Mouse (Mus musculus): ENCODE measurements at regions not wholly inside any gene's neighbourhood (a gene's known extent, or its start where the extent isn't known, plus 50 kb on each side); places are given as distances from the start of the nearest gene placed in this dataset.

GRCm38 (mm10) chr5:100991626-100992025, 146.1 kb downstream of the Gpat3 start:
- Histone ChIP-seq H3K4me1 (replicated peaks; ENCODE audit: control insufficient read depth, insufficient read depth, low read length) (no peaks in the 10 kb centered on the region), H3K27me3 (replicated peaks; ENCODE audit: control insufficient read depth, insufficient read depth, low read length) (no peaks in the 10 kb centered on the region), H3K27ac (ENCODE audit: low read depth, low read length) (no peak overlapping the region), H3K4me2 (replicated peaks; ENCODE audit: low read depth) (no peak overlapping the region), H3K4me3 (ENCODE audit: low read depth, low read length) (no peak overlapping the region), H3K9ac (ENCODE audit: low read depth, low read length) (no peak overlapping the region), H3K36me3 (ENCODE audit: control insufficient read depth, insufficient read depth) (no peaks in the 10 kb centered on the region), H3K9me3 (ENCODE audit: control insufficient read depth) (no peaks in the 10 kb centered on the region)
- 24% methylated on average over 5 of the region's 5 CpGs for WGBS
- peak; percentile 76 for TF ChIP-seq CTCF (IDR thresholded peaks at IDR 0.05; ENCODE audit: low read depth)
- ATAC-seq = no peak

GRCm38 (mm10) chr5:100982573-100982936, 137.0 kb downstream of the Gpat3 start:
- no peaks in the 10 kb centered on the region for H3K4me1 ChIP-seq (replicated peaks; ENCODE audit: control insufficient read depth, insufficient read depth, low read length)
- H3K36me3 ChIP-seq (ENCODE audit: control insufficient read depth, insufficient read depth) = no peaks in the 10 kb centered on the region
- no peaks in the 10 kb centered on the region for H3K27me3 ChIP-seq (replicated peaks; ENCODE audit: control insufficient read depth, insufficient read depth, low read length)
- H3K9me3 ChIP-seq (ENCODE audit: control insufficient read depth) = no peaks in the 10 kb centered on the region
- 81% methylated on average over 10 of the region's 10 CpGs for WGBS
- ATAC-seq = no peak
- H3K4me3 ChIP-seq (ENCODE audit: low read depth, low read length) = no peak overlapping the region
- no peak overlapping the region for H3K4me2 ChIP-seq (replicated peaks; ENCODE audit: low read depth)
- H3K27ac ChIP-seq (ENCODE audit: low read depth, low read length) = no peak overlapping the region
- no peak overlapping the region for H3K9ac ChIP-seq (ENCODE audit: low read depth, low read length)
- TF ChIP-seq CTCF (IDR thresholded peaks at IDR 0.05; ENCODE audit: low read depth) = no peak

- no peaks in the 10 kb centered on the region for H3K27me3 ChIP-seq (replicated peaks; ENCODE audit: control insufficient read depth, insufficient read depth, low read length)
- no peak for TF ChIP-seq CTCF (IDR thresholded peaks at IDR 0.05; ENCODE audit: low read depth)
- WGBS = 82% methylated on average over 18 of the region's 18 CpGs
- H3K9me3 ChIP-seq (ENCODE audit: control insufficient read depth) = no peaks in the 10 kb centered on the region
- ATAC-seq = no peak
- H3K36me3 ChIP-seq (ENCODE audit: control insufficient read depth, insufficient read depth) = no peaks in the 10 kb centered on the region
- no peak overlapping the region for H3K4me3 ChIP-seq (ENCODE audit: low read depth, low read length)
- no peak overlapping the region for H3K27ac ChIP-seq (ENCODE audit: low read depth, low read length)
- no peak overlapping the region for H3K9ac ChIP-seq (ENCODE audit: low read depth, low read length)
- H3K4me1 ChIP-seq (replicated peaks; ENCODE audit: control insufficient read depth, insufficient read depth, low read length) = no peaks in the 10 kb centered on the region
- no peak overlapping the region for H3K4me2 ChIP-seq (replicated peaks; ENCODE audit: low read depth)
These were observed 136.5 kb downstream of the Gpat3 start for GRCm38 (mm10) chr5:100981849-100982572.

- Histone ChIP-seq H3K9ac (ENCODE audit: low read depth, low read length) (no peak overlapping the region), H3K9me3 (ENCODE audit: control insufficient read depth) (no peaks in the 10 kb centered on the region), H3K4me3 (ENCODE audit: low read depth, low read length) (no peak overlapping the region), H3K36me3 (ENCODE audit: control insufficient read depth, insufficient read depth) (no peaks in the 10 kb centered on the region), H3K4me1 (replicated peaks; ENCODE audit: control insufficient read depth, insufficient read depth, low read length) (no peaks in the 10 kb centered on the region), H3K27ac (ENCODE audit: low read depth, low read length) (no peak overlapping the region), H3K27me3 (replicated peaks; ENCODE audit: control insufficient read depth, insufficient read depth, low read length) (no peaks in the 10 kb centered on the region), H3K4me2 (replicated peaks; ENCODE audit: low read depth) (no peak overlapping the region)
- no peak for TF ChIP-seq CTCF (IDR thresholded peaks at IDR 0.05; ENCODE audit: low read depth)
- ATAC-seq = no peak
- 77% methylated on average over 2 of the region's 2 CpGs for WGBS
These were observed 131.2 kb downstream of the Gpat3 start for GRCm38 (mm10) chr5:100976736-100977135.

GRCm38 (mm10) chr5:100951210-100951609, 105.7 kb downstream of the Gpat3 start:
- Histone ChIP-seq H3K9me3 (ENCODE audit: control insufficient read depth) (no peaks in the 10 kb centered on the region), H3K4me1 (replicated peaks; ENCODE audit: control insufficient read depth, insufficient read depth, low read length) (no peaks in the 10 kb centered on the region), H3K27me3 (replicated peaks; ENCODE audit: control insufficient read depth, insufficient read depth, low read length) (no peaks in the 10 kb centered on the region), H3K4me2 (replicated peaks; ENCODE audit: low read depth) (no peak overlapping the region), H3K27ac (ENCODE audit: low read depth, low read length) (no peak overlapping the region), H3K4me3 (ENCODE audit: low read depth, low read length) (no peak overlapping the region), H3K36me3 (ENCODE audit: control insufficient read depth, insufficient read depth) (no peaks in the 10 kb centered on the region), H3K9ac (ENCODE audit: low read depth, low read length) (no peak overlapping the region)
- no peak for TF ChIP-seq CTCF (IDR thresholded peaks at IDR 0.05; ENCODE audit: low read depth)
- no peak for ATAC-seq
- WGBS = 60% methylated on average over 15 of the region's 15 CpGs

All from intestine, postnatal 0 days (tissue).